In the genomic region with DNA sequence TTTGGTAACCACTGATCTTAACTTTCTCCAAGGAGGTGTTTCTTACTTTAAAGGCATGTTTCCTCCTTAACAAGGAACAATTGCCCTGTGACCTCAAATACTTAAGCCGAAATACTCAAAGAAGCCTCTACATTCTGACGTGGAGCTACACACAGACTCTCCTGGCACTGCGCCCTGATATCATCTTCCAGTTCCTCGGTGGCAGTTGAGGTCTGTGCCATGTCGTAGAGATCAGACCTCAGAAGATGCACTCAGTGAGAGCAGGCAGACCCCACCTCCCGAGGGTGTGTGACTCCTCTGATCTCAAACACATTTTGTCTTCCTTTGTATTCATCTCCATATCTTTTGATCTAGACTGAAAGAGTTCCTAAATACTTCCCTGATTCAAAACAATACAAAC, we compare ENCODE assay signal across 30 mouse cellular contexts.
DNase-seq lines count a peak whose midpoint lies in the region; ATAC-seq and TF ChIP-seq lines count a peak whose summit lies in the region.
"Had no signal": no experiment of that assay in that cellular context is flagged by ENCODE, and none has a peak within 500 bp of the region (broad histone marks: within the 10 kb centered on the region; RNA-seq: fewer than 3 reads in every experiment).

No protein-coding gene starts in this region.

- H3K36me3 ChIP-seq in midbrain, postnatal 0 days (ENCODE audit: insufficient read depth, low read length) = no peaks in the 10 kb centered on the region
- H3K36me3 ChIP-seq: embryonic facial prominence, embryonic 12.5 days; forebrain, embryonic 15.5 days; heart, embryonic 13.5 days; hindbrain, embryonic 10.5 days; hindbrain, embryonic 15.5 days; midbrain, embryonic 13.5 days; neural tube, embryonic 15.5 days had no signal

- 77% methylated on average over 6 of the region's 6 CpGs for WGBS in midbrain, postnatal 0 days

- H3K9me3 ChIP-seq in midbrain, postnatal 0 days (ENCODE audit: low read length) = no peaks in the 10 kb centered on the region
- H3K9me3 ChIP-seq: embryonic facial prominence, embryonic 12.5 days; forebrain, embryonic 15.5 days; heart, embryonic 13.5 days; hindbrain, embryonic 10.5 days; hindbrain, embryonic 15.5 days; midbrain, embryonic 13.5 days; neural tube, embryonic 15.5 days had no signal

- intact Hi-C loops in left cerebral cortex, postnatal 4 days (cut with DNase I) = no loop called here

- no peak for ATAC-seq in CD4-positive, CD25-positive, alpha-beta regulatory T cell, adult 4 months
- ATAC-seq in midbrain, postnatal 0 days (ENCODE audit: low FRiP score) = no peak
- ATAC-seq: forebrain, embryonic 15.5 days; midbrain, embryonic 13.5 days had no signal

- no peak overlapping the region for H3K27ac ChIP-seq in midbrain, postnatal 0 days (ENCODE audit: low read depth, low read length)
- H3K27ac ChIP-seq: embryonic facial prominence, embryonic 12.5 days; forebrain, embryonic 15.5 days; heart, embryonic 13.5 days; hindbrain, embryonic 10.5 days; hindbrain, embryonic 15.5 days; kidney, postnatal 0 days; liver, embryonic 14.5 days; macrophage; midbrain, embryonic 13.5 days; neural tube, embryonic 15.5 days; stomach, postnatal 0 days had no signal

- no peak for TF ChIP-seq CTCF in midbrain, postnatal 0 days (IDR thresholded peaks at IDR 0.05)

- H3K9ac ChIP-seq in midbrain, postnatal 0 days (replicated peaks; ENCODE audit: low read length, poor library complexity, severe bottlenecking) = no peak overlapping the region
- H3K9ac ChIP-seq: embryonic facial prominence, embryonic 12.5 days; forebrain, embryonic 15.5 days; heart, embryonic 13.5 days; hindbrain, embryonic 15.5 days; liver, embryonic 14.5 days; midbrain, embryonic 13.5 days; neural tube, embryonic 15.5 days had no signal

- DNase-seq in CD4-positive, CD25-positive, alpha-beta regulatory T cell, adult 2 months (ENCODE audit: low read depth, low spot score) = peak; percentile 21
- DNase-seq in left cerebral cortex, postnatal 4 days = peak; percentile 35
- no peak for DNase-seq in left cerebral cortex, adult 11 months (ENCODE audit: low spot score)
- DNase-seq in thymus, postnatal 10 days (ENCODE audit: low spot score in 2 of 2) = peak; percentile 13 to 19
- DNase-seq in ovary, adult 18-20 months (ENCODE audit: low spot score) = no peak
- DNase-seq in midbrain, postnatal 0 days (ENCODE audit: low spot score) = no peak
- DNase-seq in urinary bladder, postnatal 10 days (ENCODE audit: low spot score) = no peak
- DNase-seq: adrenal gland, postnatal 25 days; cerebellum, adult 18-20 months; cerebellum, postnatal 36 days; embryo, embryonic 11 days; heart, postnatal 14 days; kidney, adult 8-10 months; kidney, postnatal 4 days; liver; lung, adult 2 months; lung, postnatal 10 days; spleen, adult 18-20 months had no signal

- no peak overlapping the region for H3K4me2 ChIP-seq in midbrain, postnatal 0 days (ENCODE audit: low read depth, low read length, poor library complexity, severe bottlenecking)
- H3K4me2 ChIP-seq: embryonic facial prominence, embryonic 12.5 days; forebrain, embryonic 15.5 days; heart, embryonic 13.5 days; hindbrain, embryonic 15.5 days; midbrain, embryonic 13.5 days; neural tube, embryonic 15.5 days had no signal

- no peaks in the 10 kb centered on the region for H3K4me1 ChIP-seq in midbrain, postnatal 0 days (ENCODE audit: insufficient read depth, low read length)
- H3K4me1 ChIP-seq: embryonic facial prominence, embryonic 12.5 days; forebrain, embryonic 15.5 days; heart, embryonic 13.5 days; hindbrain, embryonic 10.5 days; hindbrain, embryonic 15.5 days had no signal

- no peak overlapping the region for H3K4me3 ChIP-seq in midbrain, postnatal 0 days (ENCODE audit: low read depth, low read length)
- H3K4me3 ChIP-seq: embryonic facial prominence, embryonic 12.5 days; forebrain, embryonic 15.5 days; heart, embryonic 13.5 days; hindbrain, embryonic 10.5 days; hindbrain, embryonic 15.5 days; midbrain, embryonic 13.5 days; neural tube, embryonic 15.5 days had no signal

- H3K27me3 ChIP-seq in midbrain, postnatal 0 days (ENCODE audit: insufficient read depth, low read length) = no peaks in the 10 kb centered on the region
- H3K27me3 ChIP-seq: embryonic facial prominence, embryonic 12.5 days; forebrain, embryonic 15.5 days; heart, embryonic 13.5 days; hindbrain, embryonic 15.5 days; midbrain, embryonic 13.5 days; neural tube, embryonic 15.5 days had no signal

Comparison
In these comparisons a context has a peak if more than half of its experiments do, and no peak if none do; other contexts are left out.
1. DNase-seq: peak in CD4-positive, CD25-positive, alpha-beta regulatory T cell, adult 2 months (single experiment), left cerebral cortex, postnatal 4 days (single experiment) and thymus, postnatal 10 days (2 of 2); none in left cerebral cortex, adult 11 months (single experiment), ovary, adult 18-20 months (single experiment), midbrain, postnatal 0 days (single experiment) and urinary bladder, postnatal 10 days (single experiment).